Mouse (Mus musculus) CD4-positive, CD25-positive, alpha-beta regulatory T cell, adult 2 months (primary cell): ENCODE data around the gene Sfxn3.

ENCODE experiments used
- DNase-seq: peaks from one replicate; pipeline ENCODE4 v3.0.0-alpha.2; 2012; ENCODE audit warnings: low read depth, low spot score

The Sfxn3 gene

DNA sequence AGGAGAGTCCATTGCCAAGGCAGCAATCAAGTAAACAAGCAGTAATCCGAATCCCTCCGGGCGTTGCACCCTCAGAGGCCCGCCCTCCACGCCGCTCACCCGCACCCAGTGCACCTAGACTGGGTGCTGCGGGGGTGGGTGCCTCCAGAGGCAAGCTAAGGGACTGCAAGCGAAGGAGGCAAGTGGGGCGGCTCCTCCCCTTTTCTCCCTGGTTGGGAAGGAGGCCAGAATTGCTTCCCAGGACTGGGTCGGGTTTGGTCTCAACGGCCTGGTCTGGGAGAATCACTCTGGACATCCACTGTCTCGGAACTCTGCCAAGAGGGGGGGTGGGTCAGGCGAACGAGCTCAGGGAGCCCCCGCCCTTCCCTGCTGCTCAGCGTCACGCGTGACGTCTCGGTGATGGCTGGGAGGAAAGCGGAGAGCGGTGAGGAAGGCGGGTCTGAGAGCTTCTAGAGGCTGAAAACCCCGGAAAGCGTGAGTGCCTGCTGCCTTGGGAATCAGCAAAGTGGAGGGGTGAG, at the start of gene Sfxn3:
Gene Sfxn3, plus strand, starts transcription at position 87 of the 518 bp plus-strand sequence.
- DNase-seq = peak; percentile 95

DNA sequence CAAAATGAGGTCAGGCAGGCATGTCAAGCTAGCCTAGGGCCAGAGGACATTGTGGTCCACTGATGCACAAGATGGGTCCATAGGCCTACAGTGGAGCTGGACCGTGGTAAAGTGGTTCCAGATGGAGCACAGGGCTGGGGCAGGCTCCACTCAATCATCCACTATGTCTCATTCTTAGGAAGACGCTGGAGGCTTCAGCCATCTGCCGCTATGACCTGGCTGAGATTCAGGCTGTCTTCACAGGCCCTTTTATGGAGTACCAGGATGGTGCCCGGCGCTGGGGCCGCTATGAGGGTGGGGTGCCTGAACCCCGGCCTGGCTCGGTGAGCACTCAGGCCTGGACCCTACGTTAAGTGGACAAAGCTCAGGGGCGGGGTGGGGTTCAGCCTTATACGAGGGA, 49.5 kb upstream of the Sfxn3 start:
- DNase-seq = no peak

DNA sequence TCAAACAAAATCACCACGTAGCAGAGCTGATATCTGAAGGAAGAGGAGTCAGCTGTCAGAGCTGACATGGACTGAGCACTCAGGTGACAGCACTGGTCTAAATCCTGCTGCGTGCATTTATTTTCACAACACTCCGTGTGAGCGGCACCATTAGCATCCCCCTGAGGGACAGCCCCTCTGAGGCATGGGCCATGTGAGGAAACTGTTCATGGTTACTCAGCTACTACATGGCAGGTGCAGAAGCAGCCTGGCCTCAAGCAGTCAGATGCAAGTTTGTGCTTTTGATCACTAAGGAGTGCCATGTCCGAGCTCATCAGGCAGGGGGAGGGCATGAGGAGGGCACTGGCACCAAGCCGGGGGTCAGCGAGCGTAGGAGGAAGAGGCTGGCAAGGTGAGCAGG, 47.7 kb upstream of the Sfxn3 start:
- no peak for DNase-seq

DNA sequence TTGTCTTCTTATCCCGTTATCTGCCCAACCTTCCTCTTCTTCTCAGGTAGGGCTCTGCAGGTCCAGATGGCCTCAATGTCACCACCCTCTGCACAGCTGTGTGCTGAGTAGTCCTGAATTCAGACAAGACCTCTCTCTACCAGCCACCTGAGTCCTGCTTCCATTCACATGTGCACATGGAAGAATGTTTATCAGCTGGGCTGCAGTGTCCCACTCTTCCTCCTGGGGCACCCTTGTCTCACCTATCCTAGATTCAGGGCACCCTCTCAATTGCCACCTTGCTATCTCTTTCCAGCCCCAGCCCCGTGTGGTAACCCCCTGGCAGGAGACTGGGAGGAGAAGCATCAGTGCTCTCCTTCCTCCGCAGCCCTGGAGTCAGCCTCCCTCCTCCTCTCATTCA, 45.0 kb upstream of the Sfxn3 start:
- no peak for DNase-seq

DNA sequence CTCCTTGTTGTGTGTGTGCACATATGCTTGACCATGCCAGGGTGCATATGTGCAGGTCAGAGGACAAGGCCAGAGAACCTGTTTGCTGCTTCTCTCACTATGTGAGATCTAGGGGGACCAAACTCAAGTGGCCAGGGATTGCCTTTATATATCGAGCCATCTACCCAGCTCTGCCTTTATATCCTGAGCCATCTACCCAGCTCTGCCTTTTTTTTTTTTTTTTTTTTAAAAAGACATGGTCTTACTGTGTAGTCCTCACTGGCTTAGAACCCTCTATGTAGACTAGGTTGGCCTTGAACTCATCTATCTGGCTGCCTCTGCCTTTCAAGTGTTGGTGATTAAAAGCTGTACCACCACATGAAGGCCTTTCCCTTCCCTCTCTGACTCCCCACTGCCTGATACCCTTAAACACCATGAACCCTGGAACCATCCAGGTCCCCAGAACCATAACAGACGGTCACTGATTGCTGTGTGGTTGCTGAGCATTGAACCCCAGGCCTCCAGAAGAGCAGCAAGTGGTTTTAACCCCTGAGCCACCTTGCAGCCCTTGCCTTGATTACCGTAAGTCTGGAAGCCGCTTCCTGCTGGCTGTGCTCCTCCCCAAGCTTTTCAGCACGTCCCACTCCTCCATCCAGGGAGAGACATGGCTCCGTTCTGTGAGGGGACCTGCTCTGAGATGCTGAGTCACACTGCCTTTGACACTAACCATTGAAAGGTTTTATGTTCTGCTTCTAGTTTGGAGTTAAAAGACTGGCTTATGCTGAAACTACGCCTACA, 43.4 kb upstream of the Sfxn3 start:
- DNase-seq = no peak

DNA sequence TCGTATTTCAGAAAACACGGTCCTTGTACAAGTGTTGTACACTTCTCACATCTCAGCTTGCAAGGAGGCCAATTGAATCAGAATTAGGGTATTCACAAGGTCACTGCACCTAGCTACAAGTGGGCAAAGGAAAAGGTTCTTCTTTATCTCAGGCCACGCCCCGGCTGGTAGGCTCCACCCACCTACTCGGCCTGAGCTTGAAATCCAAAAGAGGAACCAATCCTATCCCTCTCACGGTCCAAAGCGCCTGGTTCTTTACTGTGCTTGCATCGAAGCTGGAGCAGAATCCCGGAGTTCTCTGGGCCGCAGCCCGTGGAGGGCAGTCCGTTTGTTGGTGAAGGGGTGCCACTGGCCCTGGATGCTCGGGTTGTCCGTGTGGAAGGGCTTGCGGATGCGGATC, 41.9 kb upstream of the Sfxn3 start, which contains the start of gene Twnk:
Gene Twnk, plus strand, starts transcription at position 220 of the 400 bp plus-strand sequence.
- peak; percentile 48 for DNase-seq

DNA sequence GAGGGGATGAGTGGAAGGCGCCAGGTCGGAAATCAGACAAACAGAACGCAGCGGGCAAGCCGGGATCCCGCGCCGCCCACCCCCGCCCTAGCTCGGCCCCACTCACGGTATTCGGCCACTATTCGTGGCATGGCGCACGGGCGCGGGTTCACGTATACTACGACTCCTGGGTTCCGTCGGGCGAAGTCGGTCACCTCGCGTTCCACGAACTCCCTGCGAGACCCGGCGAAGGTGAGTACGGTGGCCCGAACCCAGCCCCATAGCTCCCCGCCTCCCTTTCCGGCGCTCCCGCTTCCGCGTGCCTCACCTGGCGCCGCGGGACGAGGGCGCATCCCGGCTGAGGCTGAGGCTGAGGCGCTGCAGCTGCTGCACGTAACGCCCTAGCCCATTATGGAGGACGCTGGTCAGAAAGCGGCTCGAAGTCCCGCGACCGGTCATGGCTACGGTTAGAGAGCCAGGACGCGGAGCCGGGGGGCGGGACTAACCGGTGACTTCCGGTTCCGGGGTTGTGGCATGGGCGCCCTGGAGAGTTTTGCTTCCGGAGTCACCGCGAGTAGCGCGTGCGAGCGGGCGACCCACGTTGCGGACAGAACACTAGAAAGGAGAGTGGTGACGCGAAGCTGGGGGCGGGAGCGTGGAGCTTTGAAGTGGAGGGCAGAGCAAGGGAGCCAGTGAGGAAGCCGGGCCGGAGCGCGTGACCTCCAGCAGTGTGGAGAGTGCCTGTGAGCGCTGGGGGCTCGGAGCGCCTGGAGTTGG, 41.2 kb upstream of the Sfxn3 start, which contains the start of gene Mrpl43:
Gene Mrpl43, minus strand, starts transcription at position 486 of the 756 bp plus-strand sequence.
- peak; percentile 96 for DNase-seq

DNA sequence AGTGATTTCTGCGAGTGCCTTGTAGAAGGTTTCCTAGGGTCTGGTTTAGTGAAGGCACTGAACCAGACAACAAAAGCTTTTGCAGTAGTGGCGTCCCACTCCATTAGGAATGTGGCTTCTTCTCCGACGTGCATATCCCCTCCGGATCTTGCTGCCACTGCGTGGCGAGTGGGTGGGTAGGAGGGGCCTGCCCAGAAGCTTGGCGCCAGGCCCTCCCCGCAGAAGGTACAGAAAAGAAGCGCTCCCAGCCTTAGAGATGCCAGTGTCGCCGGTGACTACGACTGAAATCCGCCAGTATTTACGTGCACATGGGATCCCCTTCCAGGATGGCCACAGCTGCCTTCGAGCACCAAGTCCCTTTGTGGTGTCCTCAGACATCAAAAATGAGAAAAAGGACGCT, 40.3 kb upstream of the Sfxn3 start:
- peak; percentile 41 for DNase-seq

DNA sequence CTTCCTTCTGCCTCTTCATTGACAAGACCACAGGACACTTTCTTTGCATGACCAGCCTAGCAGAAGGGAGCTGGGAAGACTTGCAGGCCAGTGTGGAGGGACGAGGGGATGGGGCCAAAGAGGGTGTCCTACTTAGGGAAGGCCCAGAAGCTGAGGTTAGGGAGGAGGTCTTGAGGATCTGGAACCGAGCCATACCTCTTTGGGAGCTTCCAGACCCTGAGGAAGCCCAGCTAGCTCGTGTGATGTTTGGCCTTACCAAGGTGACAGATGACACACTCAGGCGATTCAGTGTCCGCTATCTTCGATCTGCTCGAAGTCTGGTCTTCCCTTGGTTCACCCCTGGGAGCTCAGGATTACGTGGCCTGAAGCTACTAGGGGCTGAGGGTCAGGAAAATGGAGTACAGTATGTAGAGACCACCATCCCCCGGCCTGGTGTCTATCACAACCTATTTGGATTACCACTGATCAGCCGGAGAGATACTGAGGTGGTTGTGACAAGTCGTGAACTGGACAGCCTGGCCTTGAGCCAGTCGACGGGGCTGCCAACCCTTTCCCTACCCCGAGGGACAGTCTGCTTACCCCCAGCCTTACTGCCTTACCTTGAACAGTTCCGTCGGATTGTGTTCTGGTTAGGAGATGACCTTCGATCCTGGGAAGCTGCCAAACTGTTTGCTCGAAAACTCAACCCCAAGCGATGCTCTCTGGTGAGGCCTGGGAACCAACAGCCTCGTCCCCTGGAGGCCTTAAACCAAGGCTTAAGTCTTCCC, 39.7 kb upstream of the Sfxn3 start:
- no peak for DNase-seq

DNA sequence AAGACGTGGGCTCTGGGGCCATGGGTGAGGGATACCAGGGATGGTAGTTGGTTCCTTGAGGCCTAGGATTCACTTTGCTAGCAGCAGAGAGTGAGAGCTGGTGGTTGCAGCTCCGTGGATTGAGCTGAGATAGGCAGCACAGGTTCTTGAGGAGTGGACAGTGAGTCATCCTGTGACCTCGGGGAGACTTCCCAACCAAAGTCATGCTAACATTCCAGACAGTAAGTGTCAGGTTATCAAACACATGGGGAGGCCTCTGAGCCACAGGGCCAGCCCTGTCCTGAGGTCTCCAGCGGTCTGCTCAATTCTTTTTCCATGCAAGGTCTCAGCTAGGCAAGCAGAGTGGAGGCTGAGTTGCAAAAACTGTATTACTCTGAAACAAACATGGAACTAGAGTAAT, 36.7 kb upstream of the Sfxn3 start:
- DNase-seq = no peak

DNA sequence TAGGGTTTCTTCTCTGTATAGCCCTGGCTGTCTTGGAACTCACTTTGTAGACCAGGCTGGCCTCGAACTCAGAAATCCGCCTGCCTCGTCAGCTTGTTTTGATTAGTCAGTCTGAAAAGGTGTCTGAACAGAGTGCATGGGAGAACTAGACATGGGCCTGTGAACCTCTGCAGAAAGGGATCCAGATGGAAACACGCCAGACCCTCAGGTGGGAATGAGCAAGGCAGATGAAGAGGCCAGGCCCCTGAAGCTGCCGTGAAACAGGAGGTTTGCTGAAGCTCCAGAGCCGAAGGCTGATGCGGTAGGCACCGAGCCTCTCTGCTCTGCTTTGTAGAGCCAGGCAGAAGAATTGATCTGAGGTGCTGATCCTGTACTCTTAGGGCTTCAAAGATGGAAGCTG, 35.1 kb upstream of the Sfxn3 start:
- no peak for DNase-seq

DNA sequence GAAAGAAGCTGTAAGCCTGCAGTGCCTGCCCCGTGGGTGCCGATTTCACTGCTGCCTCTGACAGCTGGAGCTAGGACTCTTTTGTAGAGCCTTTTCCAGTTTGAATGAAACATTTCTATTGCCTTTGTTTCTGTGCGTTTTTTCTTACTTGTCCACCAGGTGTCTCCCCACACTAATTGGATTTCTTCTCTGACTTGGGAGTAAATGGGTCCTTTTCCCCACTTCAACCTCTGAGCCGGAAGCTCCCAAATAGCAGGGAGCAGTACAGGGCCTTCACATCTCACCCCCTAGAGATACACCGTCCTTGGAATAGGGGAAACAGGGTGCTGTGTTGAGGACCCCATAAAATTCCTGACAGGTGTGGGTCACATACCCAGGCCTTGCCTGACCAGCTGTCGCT, 34.7 kb upstream of the Sfxn3 start:
- DNase-seq = peak; percentile 59

DNA sequence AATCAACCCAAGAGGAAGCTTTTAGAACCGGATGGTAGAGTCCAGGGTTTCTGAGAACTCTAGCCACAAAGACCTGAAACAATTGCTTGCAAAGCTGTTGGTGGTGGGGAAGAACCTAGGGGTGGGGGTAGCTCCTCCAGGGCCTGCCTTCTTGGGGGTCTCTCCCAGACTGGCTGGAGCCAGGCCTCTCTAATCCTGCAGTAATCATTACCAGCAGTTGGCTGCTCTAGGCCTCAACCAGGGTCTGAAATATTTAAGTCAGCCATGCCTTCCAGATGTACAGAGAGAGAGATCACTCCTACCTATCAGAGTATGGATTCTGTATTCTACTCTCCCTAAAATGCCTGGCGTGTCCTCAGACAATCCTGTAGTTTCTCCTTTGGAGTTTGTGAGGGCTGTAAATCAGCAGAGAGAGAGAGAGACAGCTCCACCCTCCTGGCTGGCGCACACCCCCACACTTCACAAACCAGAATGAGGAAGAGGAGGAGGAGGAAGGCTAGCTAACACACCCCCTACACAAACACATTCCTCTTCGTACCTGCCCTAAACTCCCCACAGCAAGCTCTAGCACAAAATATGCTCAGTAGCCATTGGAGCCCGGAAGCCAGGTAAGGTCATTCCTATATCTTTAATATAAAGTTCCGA, 33.6 kb upstream of the Sfxn3 start:
- DNase-seq = no peak

DNA sequence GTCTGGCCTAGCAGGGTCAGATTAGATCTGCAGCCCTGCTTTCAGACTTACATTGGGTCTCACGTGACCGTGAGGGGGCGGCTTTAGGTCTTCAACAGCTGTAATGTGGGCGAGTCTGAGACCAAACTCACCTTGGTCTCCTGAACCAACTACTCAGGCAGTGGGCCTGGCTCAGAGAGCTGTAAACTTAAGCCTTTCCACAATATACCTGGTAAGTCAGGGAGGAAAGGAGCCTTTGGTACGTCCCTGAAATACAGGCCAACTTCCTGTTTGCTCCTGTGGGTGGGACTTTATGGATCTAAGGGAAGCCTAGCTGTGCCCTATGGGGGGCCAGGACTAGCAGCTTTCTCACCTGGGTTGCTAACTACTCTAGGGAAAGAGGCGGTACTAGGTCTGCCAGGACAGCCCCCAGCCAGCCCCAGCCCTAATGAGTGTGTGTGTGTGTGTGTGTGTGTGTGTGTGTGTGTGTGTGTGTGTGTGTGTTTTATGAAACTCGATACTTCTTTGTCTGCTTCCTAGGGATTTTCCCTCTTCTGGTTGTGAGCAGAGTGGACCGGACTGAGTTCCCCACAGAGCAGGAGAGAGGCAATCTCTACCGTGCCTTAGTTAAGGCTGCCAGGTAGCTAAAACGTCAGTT, 32.9 kb upstream of the Sfxn3 start, which contains the start of gene Lzts2:
Gene Lzts2, plus strand, starts transcription at position 80 of the 637 bp plus-strand sequence.
- DNase-seq = peak; percentile 51

DNA sequence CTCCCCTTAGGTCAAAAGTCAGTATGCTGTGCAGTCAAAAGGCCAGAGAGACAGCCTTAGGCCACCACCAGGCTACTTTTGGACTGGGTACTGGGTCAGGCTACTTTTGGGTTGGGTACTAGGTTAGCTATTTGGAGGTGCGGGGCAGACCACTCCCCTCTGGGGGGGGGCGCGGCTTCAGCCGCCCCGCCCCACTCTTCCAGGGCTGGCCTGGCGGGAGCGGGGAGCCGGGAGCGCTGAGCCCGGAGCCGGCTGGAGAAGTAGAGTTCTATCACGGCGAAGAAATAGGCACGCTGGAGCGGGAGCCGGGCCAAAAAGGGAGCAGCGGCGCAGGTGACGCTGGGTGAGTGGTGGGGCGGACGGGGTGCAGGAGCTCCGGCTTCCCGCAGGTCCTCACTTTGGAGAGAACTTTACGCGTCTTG, 32.3 kb upstream of the Sfxn3 start:
- DNase-seq = peak; percentile 49

DNA sequence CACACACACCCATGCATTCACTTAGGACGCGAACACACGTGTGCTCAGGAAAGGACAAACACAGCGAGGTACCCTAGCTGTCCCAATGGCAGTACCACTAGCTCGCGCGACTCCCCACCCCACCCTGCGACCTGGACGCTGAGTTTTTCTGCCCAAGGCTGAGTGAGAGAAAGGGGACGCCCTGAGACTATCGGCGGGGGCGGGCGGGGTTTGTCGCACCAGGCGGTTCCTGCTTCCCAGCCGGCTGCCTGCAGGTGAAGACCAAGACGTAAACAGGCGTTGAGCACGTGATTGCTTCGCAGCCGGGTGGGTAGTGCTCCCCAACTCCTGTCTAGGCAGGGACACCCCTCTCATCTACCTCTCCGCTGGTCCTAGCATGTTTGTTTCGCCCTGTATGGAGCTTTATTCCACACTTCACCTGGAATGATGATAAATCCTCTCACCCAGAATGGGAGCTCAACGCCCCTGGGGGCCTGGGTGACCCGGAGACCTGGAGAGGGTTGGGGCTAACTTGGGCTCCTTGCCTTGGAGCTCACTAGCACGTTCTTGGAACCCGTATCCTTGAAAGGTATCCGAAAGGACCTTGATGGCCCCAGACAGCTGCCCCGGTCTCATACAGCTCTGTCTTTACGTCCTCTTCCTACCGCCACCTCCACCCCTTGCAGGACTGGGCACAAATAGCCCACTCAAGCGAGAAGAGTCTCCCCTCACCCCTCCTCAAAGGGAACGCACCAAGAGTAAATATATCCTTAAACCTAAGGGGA, 31.6 kb upstream of the Sfxn3 start:
- DNase-seq = peak; percentile 81

DNA sequence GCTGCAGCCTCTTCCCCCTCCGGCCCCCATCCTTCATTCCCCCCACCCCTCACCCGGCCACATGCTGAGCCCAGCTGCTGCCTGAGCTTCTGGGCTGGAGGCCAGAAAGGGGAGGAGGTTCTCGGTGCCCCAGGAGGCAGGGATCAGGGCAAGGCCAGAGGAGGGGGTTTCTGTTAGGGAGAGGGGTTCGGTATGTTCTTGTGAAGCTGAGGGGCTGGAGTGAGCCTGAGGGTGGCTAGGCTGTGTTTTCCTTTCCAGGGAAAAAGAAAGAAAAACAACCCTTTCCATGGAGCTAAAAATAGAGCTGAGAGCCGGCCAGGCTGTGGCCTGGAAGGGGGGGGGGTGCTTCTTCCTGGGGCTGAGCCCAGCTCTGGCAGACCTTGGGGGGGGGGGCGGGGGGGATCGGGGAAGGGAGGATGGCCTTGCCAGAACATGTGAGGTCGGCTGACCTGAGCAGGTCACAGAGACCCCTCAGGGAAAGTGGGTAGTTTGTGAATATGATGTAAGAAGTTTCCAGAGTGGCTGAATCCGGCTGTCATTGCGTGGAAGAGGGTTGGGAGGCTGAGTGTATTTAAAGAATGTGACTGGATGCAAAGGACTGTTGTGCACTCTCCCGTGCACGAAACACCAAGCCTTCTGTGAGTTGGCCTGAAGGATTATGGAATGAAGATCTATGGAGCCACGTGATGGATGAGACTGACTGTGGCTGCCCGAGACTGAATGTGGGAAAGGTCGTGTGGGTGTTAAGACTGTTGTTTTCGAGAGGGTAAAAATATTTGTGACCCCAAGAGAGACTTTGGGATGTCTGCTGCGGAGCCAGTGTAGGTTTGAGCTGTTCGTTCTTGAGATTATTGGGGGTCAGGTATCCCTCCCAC, 30.7 kb upstream of the Sfxn3 start:
- peak; percentile 37 for DNase-seq

DNA sequence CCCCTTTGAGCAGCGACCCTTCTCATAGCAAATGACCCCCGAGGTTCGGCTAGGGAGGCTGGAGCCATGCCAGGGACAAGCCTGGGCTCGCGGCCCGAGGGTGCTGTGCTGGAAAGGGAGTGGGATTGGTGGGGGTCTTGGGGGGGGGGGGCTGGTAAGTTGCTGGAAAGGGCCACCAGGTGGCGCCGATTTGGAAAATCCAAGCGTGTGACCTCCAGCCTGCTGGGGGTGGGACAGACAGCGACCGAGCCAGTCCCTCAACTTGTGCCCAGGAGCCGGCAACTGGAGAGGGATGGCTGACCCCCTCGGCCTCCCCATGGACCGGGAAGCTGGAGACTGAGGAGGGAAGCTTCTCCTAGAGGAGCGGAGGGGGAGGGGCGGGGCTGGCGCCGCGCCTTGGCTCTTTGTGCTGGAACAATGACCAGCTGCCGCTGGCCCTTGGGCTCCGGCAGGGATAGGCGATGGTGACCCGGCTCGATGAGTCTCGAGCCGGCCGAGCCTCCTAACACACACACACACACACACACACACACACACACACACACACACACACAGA, 30.0 kb upstream of the Sfxn3 start:
- peak; percentile 60 for DNase-seq

DNA sequence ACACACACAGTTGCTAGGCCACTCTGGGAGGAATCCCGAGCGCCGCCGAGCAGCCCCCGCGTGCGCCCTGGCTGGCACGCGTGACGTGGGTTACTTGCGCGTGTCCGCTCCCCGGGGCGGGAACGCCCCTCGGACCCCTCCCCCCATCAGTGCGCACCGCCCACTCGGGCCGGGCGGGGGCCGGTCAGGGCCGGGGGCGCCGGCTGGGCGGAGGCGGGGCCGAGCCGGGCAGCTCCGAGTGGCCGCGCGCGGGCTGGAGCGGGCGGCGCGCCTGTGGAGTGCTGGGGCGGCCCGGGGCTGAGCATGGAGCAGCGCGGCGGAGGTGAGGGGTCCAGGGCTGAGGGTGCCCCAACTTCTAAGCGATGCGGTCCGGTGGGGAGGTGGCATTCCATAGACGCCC, 29.4 kb upstream of the Sfxn3 start:
- DNase-seq = peak; percentile 65
